Mouse (Mus musculus): ENCODE results near the gene Mapk8ip3. TPM values are rescaled to one million over a fixed set of nuclear protein-coding genes. Genes with fewer than 3 reads are reported as not detected.

Mapk8ip3 gene
- polyA plus RNA-seq, 1 experiment from 2014 or later = 25.6 TPM

DNA sequence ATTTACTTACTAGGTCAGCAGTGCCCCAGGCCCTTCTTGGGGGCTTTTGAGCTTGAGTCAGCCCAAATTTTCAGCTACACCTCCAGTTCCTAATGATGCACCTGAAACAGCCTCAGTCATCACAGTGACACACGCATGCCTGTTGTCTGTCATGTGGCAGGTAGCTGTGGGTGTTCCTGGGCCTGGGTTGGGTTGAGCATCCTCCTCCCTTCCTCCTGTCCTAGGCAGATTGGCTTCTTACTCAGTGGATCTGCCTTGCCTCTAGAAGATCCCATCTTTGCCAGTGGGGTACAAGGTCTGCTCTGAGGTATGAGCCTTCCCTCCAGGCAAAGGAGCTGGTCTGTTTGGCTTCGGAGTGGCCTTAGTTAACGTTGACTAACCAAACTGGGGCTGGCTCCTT lies 47.9 kb downstream of the Mapk8ip3 start:
- H3K36me3 ChIP-seq (ENCODE audit: control insufficient read depth, insufficient read depth, low read length) = peaks cover 30% of the 10 kb centered on the region
- no peak for ATAC-seq (ENCODE audit: low read depth)
- H3K27ac ChIP-seq (ENCODE audit: low read length) = no peak overlapping the region
- H3K27me3 ChIP-seq (ENCODE audit: control insufficient read depth, insufficient read depth, low read depth, low read length) = no peaks in the 10 kb centered on the region
- peaks cover 18% of the 10 kb centered on the region for H3K4me1 ChIP-seq (replicated peaks; ENCODE audit: control insufficient read depth, insufficient read depth, low read length)
- no peak overlapping the region for H3K9ac ChIP-seq (ENCODE audit: low read length)
- 67% methylated on average over 3 of the region's 3 CpGs for WGBS
- no peak overlapping the region for H3K4me2 ChIP-seq (ENCODE audit: low read depth, low read length)
- no peaks in the 10 kb centered on the region for H3K9me3 ChIP-seq (ENCODE audit: control insufficient read depth, low read length)
- H3K4me3 ChIP-seq (ENCODE audit: low read length) = no peak overlapping the region

DNA sequence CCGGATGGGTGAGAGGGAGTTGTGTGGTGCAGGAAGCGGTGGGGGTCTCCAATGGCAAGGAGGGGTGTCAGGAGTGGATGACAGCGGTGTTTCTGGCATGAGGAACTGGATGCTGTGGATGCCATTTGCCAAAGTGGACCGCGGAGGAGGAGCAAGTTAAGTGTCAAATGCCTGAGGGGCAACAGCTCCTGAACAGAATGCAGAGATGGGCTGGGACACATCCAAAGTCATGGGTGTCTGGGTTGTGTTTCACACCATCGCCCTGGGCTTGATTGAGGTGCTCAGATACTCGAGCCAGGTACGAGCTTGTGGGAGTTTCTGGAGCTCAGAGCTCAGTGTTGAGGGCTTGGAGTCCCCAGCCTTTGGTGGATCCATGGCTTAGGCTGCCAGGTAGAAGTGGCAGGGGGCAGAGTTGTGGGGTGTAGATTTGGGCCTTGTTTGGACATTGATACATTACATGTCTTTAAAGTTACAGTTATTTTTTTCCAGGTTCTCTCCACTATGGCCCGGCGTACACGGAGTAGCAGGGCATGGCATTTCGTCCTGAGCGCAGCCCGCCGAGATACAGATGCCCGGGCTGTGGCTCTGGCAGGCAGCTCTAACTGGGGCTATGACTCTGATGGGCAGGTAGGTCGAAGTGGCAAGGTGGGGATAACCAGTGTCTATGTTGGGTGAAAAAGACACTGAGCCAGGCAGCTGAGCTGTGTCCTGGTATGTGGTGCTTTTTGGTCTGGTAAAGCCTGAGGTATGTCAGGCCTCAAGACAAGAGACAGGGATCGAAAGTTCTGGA lies 49.3 kb downstream of the Mapk8ip3 start:
- Histone ChIP-seq H3K4me1 (replicated peaks; ENCODE audit: control insufficient read depth, insufficient read depth, low read length) (peaks cover 17% of the 10 kb centered on the region), H3K4me3 (ENCODE audit: low read length) (peak overlapping the region; percentile 90), H3K4me2 (ENCODE audit: low read depth, low read length) (peak overlapping the region; percentile 67), H3K9ac (ENCODE audit: low read length) (peak overlapping the region; percentile 87), H3K27me3 (ENCODE audit: control insufficient read depth, insufficient read depth, low read depth, low read length) (no peaks in the 10 kb centered on the region), H3K9me3 (ENCODE audit: control insufficient read depth, low read length) (no peaks in the 10 kb centered on the region), H3K36me3 (ENCODE audit: control insufficient read depth, insufficient read depth, low read length) (peaks cover 25% of the 10 kb centered on the region), H3K27ac (ENCODE audit: low read length) (no peak overlapping the region)
- 59% methylated on average over 18 of the region's 18 CpGs for whole genome bisulfite sequencing
- ATAC-seq (ENCODE audit: low read depth) = no peak

DNA sequence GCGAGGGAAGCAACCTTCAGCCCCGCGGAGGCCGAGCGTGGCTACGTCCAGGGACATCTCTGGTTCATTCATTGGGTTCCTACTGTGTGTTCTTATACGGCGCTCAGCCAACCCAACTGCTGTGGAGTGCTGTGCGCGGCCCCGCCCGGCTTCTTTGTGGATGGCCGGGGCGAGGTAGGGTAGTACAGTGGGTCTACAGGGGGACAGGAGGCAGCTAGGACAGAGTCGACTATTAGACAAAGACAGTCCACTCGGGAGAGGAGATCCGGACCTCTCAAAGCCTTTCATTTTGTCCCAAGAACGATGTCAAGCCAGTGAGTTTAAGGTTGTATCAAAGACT lies 49.9 kb downstream of the Mapk8ip3 start:
- Histone ChIP-seq H3K9me3 (ENCODE audit: control insufficient read depth, low read length) (no peaks in the 10 kb centered on the region), H3K27ac (ENCODE audit: low read length) (peak overlapping the region; percentile 43; the same call in 1 of the 2 replicates), H3K4me3 (ENCODE audit: low read length) (peak overlapping the region; percentile 90), H3K36me3 (ENCODE audit: control insufficient read depth, insufficient read depth, low read length) (peaks cover 20% of the 10 kb centered on the region), H3K27me3 (ENCODE audit: control insufficient read depth, insufficient read depth, low read depth, low read length) (no peaks in the 10 kb centered on the region), H3K4me1 (replicated peaks; ENCODE audit: control insufficient read depth, insufficient read depth, low read length) (peaks cover 17% of the 10 kb centered on the region), H3K4me2 (ENCODE audit: low read depth, low read length) (peak overlapping the region; percentile 67), H3K9ac (ENCODE audit: low read length) (peak overlapping the region; percentile 87)
- WGBS = under 1% methylated on average over 18 of the region's 18 CpGs
- no peak; the same call in 1 of the 2 replicates for ATAC-seq (ENCODE audit: low read depth)

DNA sequence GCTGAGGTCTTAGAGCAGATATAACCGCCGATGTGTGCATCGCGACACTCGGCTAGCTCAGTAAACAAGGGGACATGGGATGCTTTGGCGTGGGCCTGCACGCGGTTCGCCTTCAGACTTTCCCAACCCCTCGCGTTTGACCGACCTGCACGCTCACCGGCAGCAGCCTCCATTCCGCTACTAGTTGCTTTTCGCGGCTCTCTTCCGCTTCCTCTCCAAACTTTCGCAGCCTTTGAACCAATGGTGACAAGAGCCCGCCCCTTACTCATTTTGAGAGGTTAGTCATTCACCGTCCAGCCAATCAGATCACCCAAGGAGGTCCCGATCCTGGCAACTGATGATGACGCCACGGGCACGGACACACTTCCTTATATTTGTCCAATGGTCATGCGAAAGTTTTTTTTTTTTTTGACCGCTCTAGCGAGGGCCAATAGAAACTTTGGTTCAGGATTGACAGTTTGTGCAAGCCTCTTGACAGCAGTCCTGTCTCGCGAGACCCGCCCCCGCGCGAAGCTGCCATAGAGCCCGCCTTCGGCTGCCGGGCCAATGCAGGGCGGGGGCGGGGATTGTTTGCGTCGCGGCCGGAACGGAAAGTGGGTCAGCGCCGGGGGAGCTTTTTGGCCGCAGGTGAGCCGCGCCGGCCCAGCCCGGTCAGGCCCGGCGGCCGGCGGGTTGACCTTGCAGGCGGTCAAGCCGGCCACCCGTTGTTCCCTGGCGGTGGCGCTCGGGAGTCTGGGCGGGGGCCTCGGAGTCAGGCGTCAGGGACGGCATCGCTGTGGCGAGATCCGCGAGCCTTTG lies 50.4 kb downstream of the Mapk8ip3 start, which contains the start of the genes Nubp2 and Spsb3:
Nubp2 (minus strand) TSS at position 216 of the 798 bp plus-strand sequence.
Spsb3 (plus strand) TSS at position 510 of the 798 bp plus-strand sequence.
- Histone ChIP-seq H3K9me3 (ENCODE audit: control insufficient read depth, low read length) (no peaks in the 10 kb centered on the region), H3K4me1 (replicated peaks; ENCODE audit: control insufficient read depth, insufficient read depth, low read length) (peaks cover 17% of the 10 kb centered on the region), H3K27ac (ENCODE audit: low read length) (peak within 1 kb of the TSS; percentile 43; the same call in 1 of the 2 replicates), H3K27me3 (ENCODE audit: control insufficient read depth, insufficient read depth, low read depth, low read length) (no peaks in the 10 kb centered on the region), H3K36me3 (ENCODE audit: control insufficient read depth, insufficient read depth, low read length) (peaks cover 16% of the 10 kb centered on the region), H3K4me3 (ENCODE audit: low read length) (peak within 1 kb of the TSS; percentile 90), H3K4me2 (ENCODE audit: low read depth, low read length) (peak within 1 kb of the TSS; percentile 90), H3K9ac (ENCODE audit: low read length) (peak within 1 kb of the TSS; percentile 87)
- ATAC-seq (ENCODE audit: low read depth) = peak; percentile 97
- WGBS = under 1% methylated on average over 66 of the region's 69 CpGs

GRCm38 (mm10) chr17:24885356-24886133 lies 51.2 kb downstream of the Mapk8ip3 start:
- Histone ChIP-seq H3K9me3 (ENCODE audit: control insufficient read depth, low read length) (no peaks in the 10 kb centered on the region), H3K36me3 (ENCODE audit: control insufficient read depth, insufficient read depth, low read length) (peaks cover 8% of the 10 kb centered on the region), H3K4me3 (ENCODE audit: low read length) (peak overlapping the region; percentile 86), H3K27ac (ENCODE audit: low read length) (no peak overlapping the region), H3K27me3 (ENCODE audit: control insufficient read depth, insufficient read depth, low read depth, low read length) (no peaks in the 10 kb centered on the region), H3K4me1 (replicated peaks; ENCODE audit: control insufficient read depth, insufficient read depth, low read length) (peaks cover 17% of the 10 kb centered on the region), H3K4me2 (ENCODE audit: low read depth, low read length) (peak overlapping the region; percentile 90), H3K9ac (ENCODE audit: low read length) (peak overlapping the region; percentile 74)
- no peak for ATAC-seq (ENCODE audit: low read depth)
- 22% methylated on average over 22 of the region's 22 CpGs for WGBS

GRCm38 (mm10) chr17:24884391-24884790 lies 52.4 kb downstream of the Mapk8ip3 start:
- H3K27ac ChIP-seq (ENCODE audit: low read length) = no peak overlapping the region
- ATAC-seq (ENCODE audit: low read depth) = no peak
- no peak overlapping the region for H3K4me2 ChIP-seq (ENCODE audit: low read depth, low read length)
- no peaks in the 10 kb centered on the region for H3K9me3 ChIP-seq (ENCODE audit: control insufficient read depth, low read length)
- H3K36me3 ChIP-seq (ENCODE audit: control insufficient read depth, insufficient read depth, low read length) = peaks cover 2% of the 10 kb centered on the region; the same call in 1 of the 2 replicates
- WGBS = 80% methylated on average over 6 of the region's 6 CpGs
- H3K27me3 ChIP-seq (ENCODE audit: control insufficient read depth, insufficient read depth, low read depth, low read length) = no peaks in the 10 kb centered on the region
- no peak overlapping the region for H3K4me3 ChIP-seq (ENCODE audit: low read length)
- H3K4me1 ChIP-seq (replicated peaks; ENCODE audit: control insufficient read depth, insufficient read depth, low read length) = peaks cover 17% of the 10 kb centered on the region
- no peak overlapping the region for H3K9ac ChIP-seq (ENCODE audit: low read length)

DNA sequence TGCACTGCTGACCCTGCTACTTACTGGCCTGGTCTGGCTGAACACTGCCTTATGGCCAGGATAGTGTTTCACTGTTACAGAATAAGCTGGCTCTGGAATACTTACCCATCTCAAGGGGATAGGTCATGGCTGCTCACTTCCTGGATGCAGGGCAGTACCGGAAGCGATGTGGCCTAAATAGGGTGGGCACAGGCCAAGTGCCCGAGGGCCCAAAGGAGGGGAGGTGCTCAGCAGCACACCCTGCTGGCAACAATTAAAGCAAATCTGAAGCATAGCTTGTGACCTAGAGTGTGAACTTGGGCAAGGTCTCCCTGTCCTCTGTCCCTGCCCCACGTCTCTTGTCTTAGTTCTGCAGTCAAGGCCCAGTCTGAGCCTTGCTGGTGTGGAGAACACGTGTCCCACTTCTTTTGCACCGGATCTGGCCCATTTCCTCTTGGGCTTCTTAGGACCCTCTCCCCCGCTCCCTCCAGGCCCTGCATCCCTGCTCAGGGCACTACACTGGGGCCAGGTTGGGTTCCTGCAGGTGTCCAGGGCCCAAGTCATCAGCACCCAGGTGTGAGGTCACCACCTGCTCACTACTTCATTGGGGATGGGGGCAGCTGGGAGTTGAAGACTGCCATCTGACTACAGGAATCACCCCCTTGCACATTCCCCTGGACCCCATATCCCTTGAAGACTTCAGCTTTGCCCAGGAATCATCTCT lies 54.9 kb downstream of the Mapk8ip3 start:
- Histone ChIP-seq H3K27me3 (ENCODE audit: control insufficient read depth, insufficient read depth, low read depth, low read length) (no peaks in the 10 kb centered on the region), H3K4me3 (ENCODE audit: low read length) (no peak overlapping the region), H3K4me1 (replicated peaks; ENCODE audit: control insufficient read depth, insufficient read depth, low read length) (peaks cover 6% of the 10 kb centered on the region), H3K27ac (ENCODE audit: low read length) (no peak overlapping the region), H3K4me2 (ENCODE audit: low read depth, low read length) (no peak overlapping the region), H3K36me3 (ENCODE audit: control insufficient read depth, insufficient read depth, low read length) (peaks cover 2% of the 10 kb centered on the region; the same call in 1 of the 2 replicates), H3K9me3 (ENCODE audit: control insufficient read depth, low read length) (no peaks in the 10 kb centered on the region), H3K9ac (ENCODE audit: low read length) (no peak overlapping the region)
- ATAC-seq (ENCODE audit: low read depth) = no peak
- 45% methylated on average over 7 of the region's 7 CpGs for WGBS

- peak; percentile 58 for ATAC-seq (ENCODE audit: low read depth)
- H3K27me3 ChIP-seq (ENCODE audit: control insufficient read depth, insufficient read depth, low read depth, low read length) = no peaks in the 10 kb centered on the region; the same call in 1 of the 2 replicates
- no peak overlapping the region for H3K4me3 ChIP-seq (ENCODE audit: low read length)
- H3K9me3 ChIP-seq (ENCODE audit: control insufficient read depth, low read length) = no peaks in the 10 kb centered on the region
- peak overlapping the region; percentile 42; the same call in 1 of the 2 replicates for H3K9ac ChIP-seq (ENCODE audit: low read length)
- H3K4me1 ChIP-seq (replicated peaks; ENCODE audit: control insufficient read depth, insufficient read depth, low read length) = no peaks in the 10 kb centered on the region
- H3K4me2 ChIP-seq (ENCODE audit: low read depth, low read length) = no peak overlapping the region
- peaks cover 2% of the 10 kb centered on the region; the same call in 1 of the 2 replicates for H3K36me3 ChIP-seq (ENCODE audit: control insufficient read depth, insufficient read depth, low read length)
- H3K27ac ChIP-seq (ENCODE audit: low read length) = peak overlapping the region; percentile 55
- 59% methylated on average over 8 of the region's 8 CpGs for WGBS
Observed at GRCm38 (mm10) chr17:24878531-24878930, 58.2 kb downstream of the Mapk8ip3 start.

Measured in lung, embryonic 16.5 days (tissue).